29 mouse cellular contexts compared by ENCODE assay signal in genomic region chr3:67601616-67602138, GRCm38 (mm10). TPM values are rescaled to one million over a fixed set of nuclear protein-coding genes. Genes with fewer than 3 reads are reported as not detected.
DNase-seq lines count a peak whose midpoint lies in the region; ATAC-seq and TF ChIP-seq lines count a peak whose summit lies in the region.
"Had no signal": no experiment of that assay in that cellular context is flagged by ENCODE, and none has a peak within 500 bp of the region (broad histone marks: within the 10 kb centered on the region; RNA-seq: fewer than 3 reads in every experiment).

No protein-coding gene starts in this region.

- H3K9me3 ChIP-seq in lung, embryonic 14.5 days (ENCODE audit: low read depth, low read length): no peaks in the 10 kb centered on the region
- H3K9me3 ChIP-seq: embryonic facial prominence, embryonic 12.5 days; embryonic facial prominence, embryonic 15.5 days; G1E; heart, embryonic 13.5 days; hindbrain, embryonic 15.5 days had no signal

- no peak overlapping the region for H3K4me2 ChIP-seq in lung, embryonic 14.5 days
- H3K4me2 ChIP-seq: embryonic facial prominence, embryonic 12.5 days; embryonic facial prominence, embryonic 15.5 days; heart, embryonic 13.5 days; hindbrain, embryonic 15.5 days had no signal

- ATAC-seq in lung, embryonic 14.5 days (ENCODE audit: insufficient read depth): peak; percentile 90
- ATAC-seq: forebrain, embryonic 14.5 days; forebrain, postnatal 0 days; Patski had no signal

- 78% methylated on average over 13 of the region's 13 CpGs for WGBS in kidney, adult 2 months
- WGBS in lung, embryonic 14.5 days: 43% methylated on average over 13 of the region's 13 CpGs

- TF ChIP-seq POLR2A in kidney, adult 2 months (IDR thresholded peaks at IDR 0.05; ENCODE audit: low read depth, low read length): no peak

- TF ChIP-seq CTCF in kidney, adult 2 months (conservative IDR thresholded peaks at IDR 0.05; ENCODE audit: insufficient read depth, insufficient read length, low read depth, low read length): no peak
- no peak for TF ChIP-seq CTCF in lung, embryonic 14.5 days (IDR thresholded peaks at IDR 0.05; ENCODE audit: low read depth)

- peak; percentile 21 for DNase-seq in kidney, adult 2 months
- no peak for DNase-seq in kidney, postnatal 4 days
- DNase-seq in lung, embryonic 14.5 days: peak; percentile 67
- no peak for DNase-seq in lung, postnatal 36 days
- peak; percentile 65 for DNase-seq in adipocyte (ENCODE audit: low spot score)
- DNase-seq in lung, postnatal 10 days: peak; percentile 49
- DNase-seq in layer of hippocampus, adult 9-10 months (ENCODE audit: low spot score): no peak
- DNase-seq in layer of hippocampus, adult 9-11 months: no peak
- DNase-seq: adrenal gland, adult 2 months; adrenal gland, postnatal 14 days; B cell, adult 2 months; cerebellum, adult 11 months; cerebellum, adult 2 months; cerebellum, adult 9-11 months; cerebellum, postnatal 25 days; forebrain, postnatal 0 days; gastrocnemius, adult 2 months; gastrocnemius, postnatal 14 days; heart, adult 18-20 months; heart, postnatal 14 days; heart, postnatal 4 days had no signal

- H3K27me3 ChIP-seq in kidney, adult 2 months (replicated peaks; ENCODE audit: control insufficient read depth, insufficient read depth, low read length): no peaks in the 10 kb centered on the region
- H3K27me3 ChIP-seq in lung, embryonic 14.5 days (ENCODE audit: insufficient read depth, low read length): no peaks in the 10 kb centered on the region
- H3K27me3 ChIP-seq: CH12.LX; embryonic facial prominence, embryonic 12.5 days; embryonic facial prominence, embryonic 15.5 days; heart, embryonic 13.5 days; hindbrain, embryonic 15.5 days; Patski had no signal

- no peak overlapping the region for H3K9ac ChIP-seq in lung, embryonic 14.5 days
- H3K9ac ChIP-seq: embryonic facial prominence, embryonic 12.5 days; embryonic facial prominence, embryonic 15.5 days; forebrain, postnatal 0 days; heart, embryonic 13.5 days; hindbrain, embryonic 15.5 days had no signal

- H3K4me1 ChIP-seq in kidney, adult 2 months (ENCODE audit: control insufficient read depth, insufficient read depth, low read length): no peaks in the 10 kb centered on the region
- no peaks in the 10 kb centered on the region for H3K4me1 ChIP-seq in lung, embryonic 14.5 days (ENCODE audit: insufficient read depth)
- H3K4me1 ChIP-seq: embryonic facial prominence, embryonic 12.5 days; embryonic facial prominence, embryonic 15.5 days; heart, embryonic 13.5 days; hindbrain, embryonic 15.5 days had no signal

- H3K27ac ChIP-seq in kidney, adult 2 months (ENCODE audit: insufficient read depth, low read depth, low read length): no peak overlapping the region
- H3K27ac ChIP-seq in lung, embryonic 14.5 days (ENCODE audit: low read depth): no peak overlapping the region
- H3K27ac ChIP-seq: embryonic facial prominence, embryonic 12.5 days; embryonic facial prominence, embryonic 15.5 days; gastrocnemius, adult 2 months; heart, embryonic 13.5 days; hindbrain, embryonic 15.5 days had no signal

- peaks cover 5% of the 10 kb centered on the region; the same call in 1 of the 2 replicates for H3K36me3 ChIP-seq in kidney, adult 2 months (ENCODE audit: control insufficient read depth, insufficient read depth, low read length)
- H3K36me3 ChIP-seq in lung, embryonic 14.5 days (ENCODE audit: insufficient read depth): peaks cover 41% of the 10 kb centered on the region

- H3K4me3 ChIP-seq in kidney, adult 2 months (ENCODE audit: insufficient read depth, low read depth, low read length): no peak overlapping the region
- no peak overlapping the region for H3K4me3 ChIP-seq in lung, embryonic 14.5 days (ENCODE audit: low read depth, low read length)
- H3K4me3 ChIP-seq: embryonic facial prominence, embryonic 12.5 days; embryonic facial prominence, embryonic 15.5 days; gastrocnemius, adult 2 months; heart, embryonic 13.5 days; hindbrain, embryonic 15.5 days had no signal

RNA-seq across cellular contexts. Expression of gene Mfsd1, which starts 19.1 kb away (rescaled TPM):
- 191 and 214 TPM in 2 replicates for polyA plus RNA-seq in kidney, adult 2 months (2012; rRNA removed)
- polyA plus RNA-seq in lung, embryonic 14.5 days (2014; fragmentation: Nextera tagmentation; extraction: Ambion mirVana): 54.4 and 54.8 TPM in 2 replicates

Comparison
In these comparisons a context has a peak if more than half of its experiments do, and no peak if none do; other contexts are left out.
1. DNase-seq: peak in kidney, adult 2 months (single experiment), lung, embryonic 14.5 days (single experiment), adipocyte (single experiment) and lung, postnatal 10 days (single experiment); none in kidney, postnatal 4 days (0 of 2), lung, postnatal 36 days (single experiment), layer of hippocampus, adult 9-10 months (single experiment) and layer of hippocampus, adult 9-11 months (single experiment).